Mouse (Mus musculus) heart, postnatal 0 days (tissue): ENCODE data around the gene Trappc10. TPM values are rescaled to one million over a fixed set of nuclear protein-coding genes. Genes with fewer than 3 reads are reported as not detected.

Experiments
- ATAC-seq: fragments of 200-750 bp; cut with Nextera tagmentation; 2 replicates; pipeline ENCODE4 v1.8.0; 2017; ENCODE audit warnings: low read depth, moderate number of reproducible peaks, moderate library complexity; ENCODE audit not compliant: insufficient read depth
- DNase-seq: peaks from one replicate; pipeline ENCODE4 v3.0.0-alpha.2; 2016; ENCODE audit warnings: low spot score
- H3K27ac ChIP-seq: fragments of 300-500 bp; sonication (generic); 2 replicates; pipeline ENCODE4 v1.5.1; 2014; ENCODE audit warnings: low read depth, mild to moderate bottlenecking
- H3K27me3 ChIP-seq: fragments of 300-500 bp; sonication (generic); 2 replicates; pipeline ENCODE4 v1.6.1; 2014; ENCODE audit warnings: low read length, mixed read lengths; ENCODE audit not compliant: control insufficient read depth, insufficient read depth
- H3K36me3 ChIP-seq: fragments of 300-500 bp; sonication (generic); replicated peaks from 2 replicates; pipeline ENCODE4 v1.6.1; 2014; ENCODE audit warnings: low read length, mixed read lengths; ENCODE audit not compliant: control insufficient read depth, insufficient read depth
- H3K4me1 ChIP-seq: fragments of 300-500 bp; sonication (generic); 2 replicates; pipeline ENCODE4 v1.6.1; 2014; ENCODE audit warnings: antibody characterized with exemption; ENCODE audit not compliant: control insufficient read depth, insufficient read depth
- H3K4me2 ChIP-seq: fragments of 300-500 bp; sonication (generic); 2 replicates; pipeline ENCODE4 v1.6.1; 2014; ENCODE audit warnings: low read depth, mild to moderate bottlenecking, low read length, moderate library complexity
- H3K4me3 ChIP-seq: fragments of 300-500 bp; sonication (generic); 2 replicates; pipeline ENCODE4 v1.5.1; 2014; ENCODE audit warnings: low read depth, low read length
- H3K9ac ChIP-seq: fragments of 300-500 bp; sonication (generic); replicated peaks from 2 replicates; pipeline ENCODE4 v1.6.1; 2014; ENCODE audit warnings: low read depth, low read length, mixed read lengths
- H3K9me3 ChIP-seq: fragments of 300-500 bp; sonication (generic); replicated peaks from 2 replicates; pipeline ENCODE4 v1.6.1; 2016; ENCODE audit warnings: low read length; ENCODE audit not compliant: control insufficient read depth
- CTCF ChIP-seq: IDR thresholded peaks from 2 replicates; pipeline ENCODE4 v1.5.1; 2016; ENCODE audit warnings: antibody characterized with exemption, control low read depth, low read depth
- EP300 ChIP-seq: IDR thresholded peaks from 2 replicates; pipeline ENCODE4 v1.6.1; 2016; ENCODE audit warnings: antibody characterized with exemption, low read depth
- WGBS: fragments of 180-500 bp; shearing (Covaris S2); extraction: QIAGEN DNeasy Blood & Tissue Kit; methylation state at CpG from one replicate; pipeline ENCODE4 v1.1.7; 2014; 5-methylcytosine and 5-hydroxymethylcytosine counted together
- polyA plus RNA-seq: library from polyadenylated mRNA; unstranded; fragments of >200 nt; fragmentation: Nextera tagmentation; extraction: Ambion mirVana; gene quantifications from 2 replicates; pipeline ENCODE4 v1.2.1, GENCODE M21; 2015
- total RNA-seq: library from RNA; depleted of rRNA; stranded (reverse); fragments of >200 nt; gene quantifications from 2 replicates; pipeline ENCODE4 v1.2.3, GENCODE M21; 2014; ENCODE audit warnings: low replicate concordance

Gene Trappc10
- total and polyA plus RNA-seq, 2 experiments from 2014 or later: 13.2 to 51.0 TPM

- TF ChIP-seq EP300: no peak
- TF ChIP-seq CTCF: no peak
- Histone ChIP-seq H3K36me3 (no peaks in the 10 kb centered on the region), H3K9me3 (no peaks in the 10 kb centered on the region), H3K27ac (peak overlapping the region; percentile 44; the same call in 1 of the 2 replicates), H3K4me3 (no peak overlapping the region), H3K27me3 (no peaks in the 10 kb centered on the region), H3K4me1 (peaks cover 7% of the 10 kb centered on the region), H3K9ac (no peak overlapping the region), H3K4me2 (no peak overlapping the region)
- DNase-seq: peak; percentile 35
- peak; percentile 64 for ATAC-seq
- 19% methylated on average over 4 of the region's 4 CpGs for whole genome bisulfite sequencing
Observed at GRCm38 (mm10) chr10:78255646-78256059, 11.2 kb upstream of the Trappc10 start.

- Histone ChIP-seq H3K9ac (no peak overlapping the region), H3K27me3 (no peaks in the 10 kb centered on the region), H3K4me3 (no peak overlapping the region), H3K4me2 (no peak overlapping the region), H3K4me1 (peaks cover 12% of the 10 kb centered on the region; the same call in 1 of the 2 replicates), H3K36me3 (no peaks in the 10 kb centered on the region), H3K27ac (no peak overlapping the region), H3K9me3 (no peaks in the 10 kb centered on the region)
- 69% methylated on average over 3 of the region's 3 CpGs for WGBS
- DNase-seq (no peak), ATAC-seq (no peak)
- no peak for TF ChIP-seq EP300
Observed at GRCm38 (mm10) chr10:78247206-78247605, 2.8 kb upstream of the Trappc10 start.

GRCm38 (mm10) chr10:78246725-78247124 is 2.3 kb upstream of the Trappc10 start:
- H3K4me1 ChIP-seq: peaks cover 12% of the 10 kb centered on the region; the same call in 1 of the 2 replicates
- DNase-seq: no peak
- TF ChIP-seq CTCF: no peak
- no peak for ATAC-seq
- WGBS: 71% methylated on average over 4 of the region's 4 CpGs
- no peak overlapping the region for H3K9ac ChIP-seq
- no peaks in the 10 kb centered on the region for H3K36me3 ChIP-seq
- H3K4me3 ChIP-seq: no peak overlapping the region
- H3K9me3 ChIP-seq: no peaks in the 10 kb centered on the region
- H3K27ac ChIP-seq: no peak overlapping the region
- H3K4me2 ChIP-seq: no peak overlapping the region
- no peaks in the 10 kb centered on the region for H3K27me3 ChIP-seq

GRCm38 (mm10) chr10:78245225-78245547 is 745 bp upstream of the Trappc10 start:
- no peaks in the 10 kb centered on the region for H3K36me3 ChIP-seq
- H3K27me3 ChIP-seq: no peaks in the 10 kb centered on the region
- peak overlapping the region; percentile 63; the same call in 1 of the 2 replicates for H3K27ac ChIP-seq
- H3K9ac ChIP-seq: peak overlapping the region; percentile 80
- peak; percentile 5; the same call in 1 of the 2 replicates for ATAC-seq
- TF ChIP-seq EP300: no peak
- TF ChIP-seq CTCF: no peak
- 17% methylated on average over 7 of the region's 7 CpGs for WGBS
- no peaks in the 10 kb centered on the region for H3K9me3 ChIP-seq
- no peak for DNase-seq
- H3K4me1 ChIP-seq: peaks cover 12% of the 10 kb centered on the region; the same call in 1 of the 2 replicates
- peak overlapping the region; percentile 95 for H3K4me2 ChIP-seq
- H3K4me3 ChIP-seq: peak overlapping the region; percentile 81

- H3K27ac ChIP-seq: peak overlapping the region; percentile 63
Observed at GRCm38 (mm10) chr10:78244058-78244437, 393 bp downstream of the Trappc10 start.

GRCm38 (mm10) chr10:78238926-78239325 is 5.5 kb downstream of the Trappc10 start:
- H3K4me2 ChIP-seq: no peak overlapping the region
- H3K27me3 ChIP-seq: no peaks in the 10 kb centered on the region
- no peak overlapping the region for H3K27ac ChIP-seq
- ATAC-seq (no peak), DNase-seq (no peak)
- TF ChIP-seq CTCF: no peak
- no peak for TF ChIP-seq EP300
- H3K36me3 ChIP-seq: 0 out of 2 replicates have a peak, but pooled peaks cover 5% of the 10 kb centered on the region
- H3K9me3 ChIP-seq: no peaks in the 10 kb centered on the region
- H3K4me1 ChIP-seq: peaks cover 12% of the 10 kb centered on the region; the same call in 1 of the 2 replicates
- whole genome bisulfite sequencing: 76% methylated on average over 6 of the region's 6 CpGs
- no peak overlapping the region for H3K4me3 ChIP-seq
- H3K9ac ChIP-seq: no peak overlapping the region

More at GRCm38 (mm10) chr10:78244058-78244437, 393 bp downstream of the Trappc10 start:
- Histone ChIP-seq H3K4me1 (peaks cover 12% of the 10 kb centered on the region; the same call in 1 of the 2 replicates), H3K9ac (peak overlapping the region; percentile 80), H3K9me3 (no peaks in the 10 kb centered on the region), H3K27me3 (no peaks in the 10 kb centered on the region), H3K36me3 (no peaks in the 10 kb centered on the region), H3K4me3 (peak overlapping the region; percentile 81), H3K4me2 (peak overlapping the region; percentile 95)
- DNase-seq (no peak), ATAC-seq (peak; percentile 51)
- WGBS: under 1% methylated on average over 32 of the region's 33 CpGs
- TF ChIP-seq CTCF (no peak), EP300 (no peak)
